Mouse (Mus musculus): ENCODE data around the gene Prickle1.

The Prickle1 gene

DNA sequence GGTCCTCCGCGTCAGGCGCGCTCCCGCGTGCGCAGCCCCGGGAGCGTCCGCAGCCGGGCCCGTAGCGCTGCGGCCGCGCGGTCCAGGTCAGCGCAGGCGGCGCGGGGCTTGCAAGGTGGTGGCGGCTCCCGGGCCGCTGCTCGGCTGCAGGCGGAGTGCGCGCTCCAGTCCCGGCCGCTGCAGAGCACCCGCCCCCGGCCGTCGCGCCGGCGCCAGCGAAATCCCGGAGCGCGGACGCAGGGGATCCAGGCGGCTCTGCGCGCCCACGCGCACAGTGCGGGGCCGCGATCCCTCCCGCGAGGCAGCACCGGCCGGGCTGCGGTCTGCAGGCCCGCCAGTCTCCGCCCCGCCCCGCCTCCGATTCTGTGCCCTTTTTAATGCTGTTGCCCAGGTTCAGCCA lies at the start of gene Prickle1:
TSS of gene Prickle1 (minus strand) at position 146 of the 400 bp plus-strand sequence.
- CTCF ChIA-PET = no interaction called here

GRCm38 (mm10) chr15:93640221-93640620 lies 44.5 kb upstream of the Prickle1 start:
- CTCF ChIA-PET = no interaction called here

GRCm38 (mm10) chr15:93636976-93637375 lies 41.3 kb upstream of the Prickle1 start:
- CTCF ChIA-PET = no interaction called here

DNA sequence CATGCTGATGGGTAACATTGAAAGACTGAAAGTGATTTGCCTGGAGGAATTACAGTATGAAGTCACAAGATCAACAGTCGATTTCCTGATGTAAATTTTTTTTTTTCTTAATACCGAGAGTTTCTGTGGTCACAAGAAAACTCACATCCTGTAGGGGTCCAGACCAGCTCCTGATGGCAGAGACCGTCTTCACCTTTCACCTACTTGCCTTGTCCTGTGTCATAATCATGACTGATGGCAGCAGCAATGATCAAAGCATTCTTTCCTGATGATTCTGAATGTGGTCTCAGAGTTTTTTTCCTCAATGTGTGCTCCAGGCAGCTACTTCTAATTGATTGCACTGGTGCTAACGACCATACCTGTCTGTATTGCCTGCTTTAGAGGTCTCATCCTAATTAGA lies 39.9 kb upstream of the Prickle1 start:
- CTCF ChIA-PET = no interaction called here

- CTCF ChIA-PET = no interaction called here
Observed at GRCm38 (mm10) chr15:93634536-93634935, 38.8 kb upstream of the Prickle1 start.

DNA sequence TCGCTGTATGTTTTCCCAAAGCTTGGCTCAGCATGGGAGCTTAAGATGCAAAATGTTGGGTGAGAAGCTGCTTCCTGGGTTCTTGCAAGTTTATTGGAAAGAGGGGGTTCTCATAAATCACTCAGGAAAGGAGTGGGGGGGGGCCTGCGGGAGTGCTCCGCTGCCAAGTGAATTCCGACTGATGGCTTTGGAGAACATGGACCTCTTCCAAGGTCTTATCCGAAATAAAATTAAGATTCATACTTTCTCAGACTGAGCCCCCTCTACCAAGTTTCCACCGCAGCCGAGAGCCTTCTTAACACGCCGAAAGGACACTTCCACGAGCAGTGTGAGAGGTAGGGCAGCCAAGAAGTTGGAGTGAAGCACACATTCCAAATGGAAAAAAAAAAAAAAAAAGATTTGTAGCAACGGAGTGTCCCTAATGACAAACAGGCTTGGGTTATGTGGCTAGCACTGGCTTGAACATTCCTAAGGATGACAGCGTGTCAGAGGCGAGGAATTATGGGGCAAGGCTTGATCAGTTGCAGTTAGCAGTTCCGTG lies 34.4 kb upstream of the Prickle1 start:
- CTCF ChIA-PET = no interaction called here

DNA sequence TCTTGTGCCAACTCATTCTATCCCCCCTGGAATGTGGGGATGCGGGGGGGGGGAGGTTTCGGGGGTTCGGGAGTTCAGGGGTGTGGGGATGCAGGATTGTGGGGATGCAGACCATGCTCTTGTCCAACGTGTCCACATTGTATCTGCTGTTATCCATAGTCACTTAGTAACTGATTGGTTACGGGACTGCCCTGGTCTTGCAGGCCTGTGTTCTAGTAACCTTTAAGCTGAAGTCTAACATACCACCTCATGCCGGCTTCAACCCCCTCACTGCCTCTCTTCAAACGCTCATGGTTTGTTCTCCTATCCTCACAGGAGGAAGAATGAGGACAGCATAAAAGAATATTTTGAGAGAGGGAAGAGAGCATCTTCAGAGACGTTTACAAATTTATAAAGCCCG lies 33.5 kb upstream of the Prickle1 start:
- CTCF ChIA-PET = no interaction called here

- CTCF ChIA-PET = no interaction called here
Observed at GRCm38 (mm10) chr15:93627836-93628797, 32.4 kb upstream of the Prickle1 start.

- CTCF ChIA-PET = no interaction called here
Observed at GRCm38 (mm10) chr15:93619551-93619950, 23.9 kb upstream of the Prickle1 start.

DNA sequence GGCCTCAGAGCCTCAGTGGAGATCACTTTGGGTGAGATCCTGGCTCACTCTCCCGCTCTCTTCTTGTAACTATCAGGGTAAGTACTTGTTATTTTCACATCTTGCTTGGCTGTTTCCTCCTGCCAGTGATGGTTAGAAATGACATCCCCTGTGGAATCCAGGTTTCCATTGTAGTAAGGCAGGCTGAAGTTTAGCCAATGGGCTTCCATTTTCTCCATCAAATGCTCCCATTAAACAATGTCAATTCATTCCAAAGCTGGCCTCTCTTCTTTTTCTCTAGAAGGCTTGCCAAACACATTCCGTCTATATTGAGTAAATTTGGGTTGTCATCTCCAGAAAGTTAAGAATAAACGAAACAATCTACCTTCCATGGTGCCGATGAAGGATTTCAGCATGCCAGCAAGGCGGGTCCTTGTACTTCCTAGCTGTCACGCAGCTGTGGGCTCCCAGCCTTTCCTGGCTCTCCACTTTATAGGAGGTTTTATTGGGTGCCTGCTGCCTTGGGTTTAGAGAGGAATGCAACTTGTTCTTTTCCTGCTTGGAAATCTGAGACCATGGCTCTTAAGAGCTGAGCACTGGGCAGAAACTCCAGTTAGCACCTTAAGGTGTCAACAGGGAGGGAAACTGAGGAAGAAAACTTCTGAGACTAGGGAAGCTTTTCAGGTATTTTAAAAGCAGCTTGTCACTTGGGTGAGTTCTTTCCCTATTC lies 22.9 kb upstream of the Prickle1 start:
- CTCF ChIA-PET = no interaction called here

DNA sequence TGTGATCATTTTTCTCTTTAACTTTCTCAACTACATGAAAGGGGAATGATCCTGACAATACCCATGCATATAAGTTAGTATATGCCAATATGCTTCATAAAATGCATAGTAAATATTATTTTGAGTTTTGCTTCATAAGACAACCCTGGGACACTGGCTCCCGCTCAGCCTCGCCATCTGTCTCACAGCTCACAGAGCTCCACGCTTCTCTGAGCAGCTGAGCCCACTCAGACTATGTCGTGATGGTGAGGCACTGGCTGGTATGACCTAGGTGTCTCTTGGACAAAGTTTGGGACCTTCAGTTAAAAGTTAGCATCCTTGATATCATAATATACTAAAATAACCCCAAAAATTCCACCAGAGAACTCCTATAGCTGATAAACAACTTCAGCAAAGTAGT lies 20.6 kb upstream of the Prickle1 start:
- CTCF ChIA-PET = no interaction called here

- CTCF ChIA-PET = no interaction called here
Observed at GRCm38 (mm10) chr15:93615031-93615430, 19.3 kb upstream of the Prickle1 start.

- CTCF ChIA-PET = no interaction called here
Observed at GRCm38 (mm10) chr15:93613606-93614005, 17.9 kb upstream of the Prickle1 start.

DNA sequence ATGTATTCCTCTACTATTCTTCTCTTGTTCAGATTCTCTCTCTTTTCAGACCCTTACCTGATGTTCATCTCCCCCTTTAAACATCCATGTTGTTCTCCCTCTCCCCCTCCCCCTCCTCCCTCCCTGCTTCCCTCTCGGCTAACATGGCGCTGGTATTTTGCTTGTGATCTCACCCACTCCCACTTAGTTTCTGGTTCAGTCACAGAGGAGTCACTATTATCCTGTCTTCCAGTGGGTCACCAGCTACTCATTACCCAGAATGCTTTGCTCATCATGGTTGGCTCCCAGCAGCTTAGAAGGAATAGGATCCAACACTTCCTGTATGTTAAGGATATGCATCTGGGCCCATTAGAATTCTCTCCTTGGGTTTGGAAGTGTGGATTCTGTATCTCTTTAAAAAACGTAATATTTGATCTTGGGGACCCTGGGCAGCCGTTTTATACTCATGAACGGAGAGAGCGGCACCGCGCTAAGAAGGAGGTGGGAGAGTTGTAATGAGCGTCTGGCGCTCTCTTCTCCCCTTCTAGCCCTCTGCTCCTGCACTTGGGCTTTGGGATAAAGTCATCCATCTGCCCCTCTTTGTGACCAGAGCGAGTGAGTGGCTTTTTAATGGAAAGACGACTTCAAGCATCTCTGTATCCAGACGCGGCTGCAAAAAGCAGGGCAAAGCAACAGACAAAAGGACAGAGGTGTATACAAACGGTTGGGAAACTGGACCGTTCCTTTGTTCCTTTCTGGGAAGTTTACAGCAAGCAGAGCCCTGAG lies 16.0 kb upstream of the Prickle1 start:
- CTCF ChIA-PET = no interaction called here

GRCm38 (mm10) chr15:93610721-93611201 lies 15.1 kb upstream of the Prickle1 start:
- CTCF ChIA-PET = no interaction called here

GRCm38 (mm10) chr15:93610288-93610687 lies 14.6 kb upstream of the Prickle1 start:
- CTCF ChIA-PET = no interaction called here

- CTCF ChIA-PET = no interaction called here
Observed at GRCm38 (mm10) chr15:93602850-93603249, 7.2 kb upstream of the Prickle1 start.

DNA sequence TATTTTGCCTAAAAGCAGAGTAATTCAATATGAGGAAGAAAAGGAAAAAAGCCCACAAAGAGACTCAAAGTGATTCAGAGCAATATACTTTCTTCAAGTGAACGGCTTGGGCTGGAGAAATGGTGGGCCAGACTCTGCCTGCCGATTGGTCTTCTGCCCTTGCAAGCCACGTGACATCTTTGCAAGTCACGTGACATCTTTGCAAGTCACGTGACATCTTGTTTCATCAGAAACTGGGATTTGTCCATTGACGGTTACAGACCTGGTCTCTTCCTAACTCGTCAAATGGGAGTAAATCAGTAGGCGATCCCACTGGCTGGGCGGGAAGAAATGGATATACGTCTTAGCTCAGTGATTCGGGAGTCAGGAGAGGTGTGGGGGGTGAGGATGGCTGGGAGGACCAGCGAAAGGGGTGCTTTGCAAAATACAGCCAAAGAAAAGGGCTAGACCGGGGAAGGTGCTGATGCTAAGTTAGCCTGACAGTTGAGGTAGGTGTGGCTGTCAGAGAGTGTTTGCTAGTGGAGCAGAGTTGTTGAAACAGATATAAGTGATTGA lies 5.8 kb upstream of the Prickle1 start:
- CTCF ChIA-PET = no interaction called here

DNA sequence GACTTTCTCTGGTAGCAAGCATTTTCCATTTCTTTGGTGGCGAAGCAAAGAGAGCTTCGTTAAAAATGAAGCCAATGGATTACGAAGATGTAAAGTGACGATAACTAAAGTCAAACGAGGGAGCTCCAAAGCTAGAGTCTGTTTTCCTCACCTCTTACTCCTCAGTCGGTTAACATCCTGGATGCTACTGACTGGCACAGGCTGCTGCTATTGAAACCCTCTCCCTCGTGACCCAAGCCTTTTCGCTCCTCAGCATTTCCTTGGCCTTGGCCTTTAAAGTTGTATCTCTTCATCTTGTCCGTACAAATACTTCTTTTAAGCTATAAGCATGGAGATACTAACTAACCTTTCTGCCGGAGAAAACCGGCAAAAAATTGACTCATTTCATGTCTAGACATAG lies 1.3 kb upstream of the Prickle1 start:
- CTCF ChIA-PET = no interaction called here

DNA sequence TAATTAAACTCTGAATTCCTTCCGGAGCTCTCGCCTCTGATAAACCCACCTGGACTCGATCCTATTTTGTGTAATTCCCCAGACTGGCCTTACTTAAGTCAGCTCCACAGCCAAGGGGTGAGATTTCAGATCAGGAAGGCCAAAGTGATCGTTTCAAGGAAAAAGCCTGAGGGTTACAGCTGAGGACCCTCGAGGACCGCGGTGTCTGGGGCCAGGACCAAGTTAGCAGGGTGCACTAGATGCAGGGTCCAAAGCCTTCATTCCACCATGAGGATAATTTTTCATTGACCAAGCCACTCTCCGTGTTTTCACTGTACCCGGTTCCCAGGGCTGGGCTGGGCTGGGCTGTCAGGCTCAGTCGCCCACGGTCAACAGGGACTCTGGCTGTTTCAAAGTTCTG lies 594 bp upstream of the Prickle1 start:
- CTCF ChIA-PET = no interaction called here

DNA sequence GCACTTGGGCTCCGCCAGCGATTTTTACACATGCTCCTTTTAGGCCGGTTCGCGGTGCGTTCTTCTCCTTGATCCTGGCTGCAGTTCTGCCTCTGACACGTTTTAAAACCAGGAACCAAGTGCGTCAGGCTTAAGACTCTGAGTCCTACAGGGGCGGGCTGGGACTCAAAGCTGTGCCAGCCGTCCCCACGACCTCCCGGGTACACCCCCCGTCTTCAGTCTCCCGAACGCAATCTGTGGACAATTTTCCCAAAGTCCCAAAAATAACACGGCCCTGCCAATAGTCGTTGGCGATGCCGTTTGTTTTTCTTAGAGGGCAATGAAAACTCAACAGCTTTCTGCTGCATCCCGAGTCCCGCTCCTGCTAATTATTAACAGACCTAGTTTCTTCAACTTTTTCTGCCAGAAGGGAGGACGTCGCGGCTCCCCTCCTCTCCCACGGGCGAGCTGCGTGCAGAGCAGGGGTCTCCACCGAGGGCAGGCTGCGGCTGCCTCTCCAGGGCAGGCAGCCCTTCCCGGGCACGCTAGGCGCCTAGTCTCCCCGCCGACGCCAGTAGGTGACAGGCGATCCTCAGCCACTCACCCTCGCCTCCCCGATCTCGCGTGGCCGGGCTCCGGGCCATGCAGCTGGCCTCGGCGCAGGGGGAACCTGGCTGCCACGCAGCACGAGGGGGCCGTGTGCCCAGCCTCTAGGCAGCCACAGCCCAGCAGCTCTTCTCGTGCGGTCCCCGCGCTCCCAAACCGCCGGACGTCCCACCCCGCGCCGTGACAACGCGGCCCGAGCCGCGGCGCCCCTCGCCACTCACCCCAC lies 598 bp downstream of the Prickle1 start:
- CTCF ChIA-PET = no interaction called here
